Mouse (Mus musculus) adrenal gland, postnatal 0 days (tissue): ENCODE results near the gene Tspan32. TPM values are rescaled to one million over a fixed set of nuclear protein-coding genes. Genes with fewer than 3 reads are reported as not detected.

Experiments
- polyA plus RNA-seq: library from polyadenylated mRNA; unstranded; fragments of >200 nt; fragmentation: Nextera tagmentation; extraction: Ambion mirVana; gene quantifications from 2 replicates; pipeline ENCODE4 v1.2.1, GENCODE M21; 2015

Tspan32 gene
- polyA plus RNA-seq = 2.7 and 4.4 TPM in 2 replicates

DNA sequence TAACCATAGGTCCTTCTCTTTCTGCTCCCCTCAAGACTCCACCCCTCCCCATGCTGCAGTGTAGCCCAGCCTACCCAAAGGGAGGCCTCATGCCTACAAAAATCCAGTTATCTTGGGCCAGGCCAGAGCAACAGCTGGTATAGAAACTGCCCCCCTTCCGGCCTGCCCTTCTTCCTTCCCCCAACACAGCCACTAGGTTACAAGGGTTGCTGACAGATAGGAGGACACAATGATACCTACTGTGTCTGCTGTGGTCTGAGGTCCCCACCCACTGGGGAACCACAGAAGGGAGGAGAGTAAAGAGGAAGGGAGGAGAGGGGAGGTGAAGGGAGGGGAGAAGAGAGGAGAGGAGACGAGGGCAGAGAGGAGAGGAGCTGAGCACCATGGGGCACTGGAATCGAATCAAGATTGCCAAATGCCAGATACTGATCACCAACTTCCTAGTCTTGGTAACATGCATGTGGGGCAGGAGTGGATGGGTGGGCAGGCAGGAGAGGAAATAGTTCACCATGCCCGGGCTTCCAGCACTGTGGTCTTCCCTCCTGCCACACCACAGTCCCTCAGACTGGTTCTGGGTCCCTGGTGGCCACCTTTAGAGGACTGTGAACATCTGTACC lies at the start of gene Tspan32:
Gene Tspan32, plus strand, starts transcription at position 320 of the 617 bp plus-strand sequence.

DNA sequence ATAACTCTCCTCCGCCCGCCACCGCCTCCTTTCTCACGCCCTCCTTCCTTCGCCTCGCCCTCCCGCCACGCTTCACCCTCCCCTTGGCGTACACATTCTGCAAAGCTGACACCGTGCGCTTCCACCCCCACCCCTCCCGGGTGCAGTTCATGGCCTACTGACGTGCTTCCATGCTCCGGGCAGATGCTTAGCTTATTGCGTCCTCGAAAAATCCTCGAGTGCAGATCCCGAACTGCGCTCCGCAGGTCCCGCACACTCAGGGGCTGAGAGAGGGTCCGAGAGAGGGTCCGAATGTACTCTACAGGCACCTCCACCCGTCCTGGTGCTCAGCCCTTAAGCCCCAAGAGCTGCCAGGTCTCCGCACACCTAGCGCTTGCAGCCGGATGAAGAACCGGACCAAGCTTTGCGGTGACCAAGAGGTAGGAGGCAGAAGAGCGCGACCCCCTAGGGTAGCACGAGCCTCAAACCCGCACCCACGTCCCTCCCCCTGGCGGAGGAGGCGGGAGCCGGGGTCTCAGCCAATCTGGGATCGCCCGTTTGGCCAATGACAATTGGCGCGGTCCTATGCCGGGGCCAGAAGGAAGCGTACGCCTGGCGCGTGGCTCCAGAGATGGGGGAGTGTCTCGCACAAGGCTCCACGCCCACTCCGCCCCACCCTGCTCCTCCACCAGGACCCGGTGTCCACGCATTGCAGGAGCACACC lies 35.9 kb upstream of the Tspan32 start, which contains the start of gene Ascl2:
Gene Ascl2, minus strand, starts transcription at position 456 of the 703 bp plus-strand sequence.

DNA sequence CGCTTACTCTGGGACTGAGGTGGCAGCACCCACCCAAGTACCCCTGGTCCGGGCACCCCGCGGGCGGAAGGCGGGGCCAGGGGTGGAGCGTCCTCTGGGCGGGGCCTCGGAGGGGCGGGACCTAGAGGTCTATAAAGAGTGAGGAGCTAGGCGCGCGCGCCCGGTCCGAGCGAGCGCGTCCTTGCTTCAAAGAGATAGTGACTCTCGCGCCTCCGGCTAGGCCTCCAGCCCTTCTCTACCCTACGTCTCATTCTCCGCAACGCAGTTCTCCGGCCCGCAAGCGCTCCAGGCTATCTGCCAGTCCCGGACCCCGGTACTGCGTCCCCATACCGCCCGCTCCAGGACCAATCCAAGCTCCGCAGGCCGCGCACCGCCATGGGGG lies 47.8 kb downstream of the Tspan32 start, which contains the start of gene Cd81:
Gene Cd81, plus strand, starts transcription at position 114 of the 382 bp plus-strand sequence.

DNA sequence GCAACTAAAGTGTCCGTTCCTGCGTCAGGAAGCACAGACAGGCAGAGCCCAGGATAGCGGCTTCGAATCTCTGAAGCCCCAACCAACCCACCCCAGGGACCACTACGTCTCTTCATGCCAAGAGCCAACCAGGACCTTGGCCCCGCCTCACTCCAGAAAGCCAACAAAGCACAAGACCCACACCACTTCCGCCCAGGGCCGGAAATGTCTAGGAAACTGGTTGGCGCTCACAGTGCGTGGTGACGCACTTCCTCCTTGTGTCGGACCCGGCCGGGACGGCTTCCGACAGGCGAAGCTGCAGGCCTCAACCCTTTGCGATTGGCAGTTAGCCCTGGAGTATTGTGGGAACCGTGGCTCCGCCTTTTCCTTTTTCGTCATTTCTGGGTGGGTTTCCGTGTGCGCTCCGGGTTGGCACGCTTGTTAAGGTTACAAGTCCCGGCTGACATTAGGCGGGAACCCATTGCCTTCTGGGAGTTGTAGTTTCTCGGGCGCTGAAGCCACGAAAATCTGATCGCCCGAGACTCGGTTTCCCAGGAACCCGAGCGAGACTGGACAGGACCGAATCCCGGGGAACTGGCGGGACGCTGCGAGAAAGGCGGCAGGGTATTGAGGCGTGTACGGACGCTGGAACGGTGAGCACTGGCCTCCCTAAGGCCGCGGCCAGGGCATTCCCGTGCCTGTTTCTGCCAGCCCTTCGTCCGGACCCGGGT lies 64.2 kb downstream of the Tspan32 start, which contains the start of gene Tssc4:
Gene Tssc4, plus strand, starts transcription at position 368 of the 710 bp plus-strand sequence.

Other genes with a start within 250 kb of the Tspan32 start
- 459 and 756 TPM in 2 replicates for gene Th, start 73.9 kb upstream of the Tspan32 start, polyA plus RNA-seq
- 1.1 TPM in 2 replicates for gene Ascl2, start 35.8 kb upstream of the Tspan32 start, polyA plus RNA-seq
- gene Cd81, start 47.7 kb downstream of the Tspan32 start, polyA plus RNA-seq = 839 and 1,109 TPM in 2 replicates
- gene Tssc4, start 64.2 kb downstream of the Tspan32 start, polyA plus RNA-seq = 55.7 and 58.1 TPM in 2 replicates
- 7.4 and 10.7 TPM in 2 replicates for gene Trpm5, start 89.6 kb downstream of the Tspan32 start, polyA plus RNA-seq
- 1.8 TPM in 2 replicates for gene Kcnq1, start 101.3 kb downstream of the Tspan32 start, polyA plus RNA-seq